Mouse (Mus musculus) bone marrow, adult 2 months (tissue): ENCODE data around the gene Akap2.

Source experiments
- CTCF ChIP-seq: fragments of 200-500 bp; IDR thresholded peaks from 2 replicates; pipeline ENCODE4 v1.5.1; 2011; ENCODE audit warnings: low read length, control low read depth; ENCODE audit not compliant: control insufficient read depth, insufficient read depth
- POLR2A ChIP-seq: fragments of 200-500 bp; IDR thresholded peaks from 2 replicates; pipeline ENCODE4 v1.6.1; 2011; ENCODE audit warnings: low read depth, mild to moderate bottlenecking, control low read depth, low read length, borderline replicate concordance; ENCODE audit not compliant: control insufficient read depth

- TF ChIP-seq POLR2A (no peak), CTCF (no peak)
These were observed 14.9 kb downstream of the Akap2 start for GRCm38 (mm10) chr4:57732351-57732750.
